Mouse (Mus musculus): ENCODE measurements around the gene Col23a1.
A peak's percentile ranks its signal among the peaks of the same experiment; 100 is the strongest.
"Not testable (repeated sequence)": the region's sequence is repeated elsewhere in the genome, so short reads cannot be mapped to it uniquely, and the experiment has no call there.

The Col23a1 gene

DNA sequence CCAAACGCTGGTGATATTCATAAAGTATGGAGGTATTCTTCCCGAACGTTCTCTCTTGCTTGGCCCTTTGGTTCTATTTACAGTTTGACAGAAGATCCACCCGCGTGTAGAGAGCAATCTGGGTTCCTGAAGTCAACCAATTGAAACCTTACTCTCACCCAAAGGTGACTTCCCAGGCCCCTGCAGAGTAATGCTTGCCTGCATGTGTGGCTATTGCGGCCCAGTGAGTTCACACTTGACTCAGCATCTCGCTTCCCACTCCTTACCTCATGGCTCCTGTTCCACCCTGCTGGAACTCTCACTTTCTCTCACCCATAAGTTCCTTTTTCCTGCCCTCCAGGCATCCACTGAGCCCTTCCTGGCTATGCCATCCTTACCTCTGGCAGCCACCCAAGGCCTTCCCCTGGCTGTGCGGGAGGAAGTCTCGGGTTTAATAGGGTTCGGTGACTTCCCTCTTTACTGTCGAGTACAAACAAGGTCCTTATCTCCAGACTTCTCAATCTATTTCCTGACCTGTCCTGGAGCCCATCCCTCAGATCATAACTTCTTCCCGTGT lies 38.7 kb downstream of the Col23a1 start:
- no peak for DNase-seq (ENCODE audit: low spot score in 2 of 2)

GRCm38 (mm10) chr11:51329837-51330714 lies 40.4 kb downstream of the Col23a1 start:
- no peak for DNase-seq (ENCODE audit: low spot score in 2 of 2)

DNA sequence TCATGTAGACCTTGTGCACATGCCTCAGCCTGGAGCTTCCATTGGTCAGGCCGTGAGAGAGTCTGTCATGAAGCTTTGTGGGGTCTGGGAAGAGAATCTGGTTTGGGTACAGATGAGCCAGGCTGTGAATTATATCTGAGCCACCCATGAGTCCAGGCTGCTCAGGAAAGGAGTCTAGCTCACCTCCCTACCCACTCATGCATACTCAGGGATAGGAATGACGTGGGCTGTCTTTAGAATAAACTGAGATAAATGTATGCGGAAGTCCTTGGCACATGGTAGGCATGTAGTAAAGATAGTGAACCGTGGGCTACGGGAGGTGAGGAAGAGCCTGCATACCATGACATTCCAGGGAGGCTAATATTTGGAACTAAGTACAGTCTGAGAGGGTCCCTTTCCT lies 44.3 kb downstream of the Col23a1 start:
- no peak for DNase-seq (ENCODE audit: low spot score in 2 of 2)

- no peak for DNase-seq (ENCODE audit: low spot score in 2 of 2)
Observed at GRCm38 (mm10) chr11:51337585-51337984, 47.9 kb downstream of the Col23a1 start.

GRCm38 (mm10) chr11:51338416-51338815 lies 48.7 kb downstream of the Col23a1 start:
- DNase-seq (ENCODE audit: low spot score in 2 of 2), result no peak

GRCm38 (mm10) chr11:51341091-51341490 lies 51.4 kb downstream of the Col23a1 start:
- no peak for DNase-seq (ENCODE audit: low spot score in 2 of 2)

DNA sequence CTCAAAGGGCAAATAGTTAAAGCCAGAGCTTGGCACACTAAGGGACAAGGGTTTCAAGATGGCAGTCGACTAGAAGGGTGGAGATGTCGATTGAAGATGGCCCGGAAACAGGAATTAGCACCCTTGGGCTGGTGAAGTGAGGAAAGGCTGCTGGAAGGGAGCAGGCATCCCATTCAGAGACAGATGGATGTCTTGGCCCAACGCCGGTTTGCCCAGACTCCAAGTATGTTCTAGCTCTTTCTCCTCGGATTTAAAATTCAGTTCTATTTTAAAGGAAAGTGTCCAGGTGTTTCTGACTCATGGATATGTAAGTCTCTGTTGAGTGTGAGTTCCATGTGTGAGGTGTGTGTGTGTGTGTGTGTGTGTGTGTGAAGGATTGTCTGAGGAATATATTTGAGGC lies 53.1 kb downstream of the Col23a1 start:
- DNase-seq (ENCODE audit: low spot score in 2 of 2), result no peak

GRCm38 (mm10) chr11:51343312-51343711 lies 53.6 kb downstream of the Col23a1 start:
- no peak for DNase-seq (ENCODE audit: low spot score in 2 of 2)

GRCm38 (mm10) chr11:51343728-51344289 lies 54.1 kb downstream of the Col23a1 start:
- DNase-seq (ENCODE audit: low spot score in 2 of 2), result no peak

DNA sequence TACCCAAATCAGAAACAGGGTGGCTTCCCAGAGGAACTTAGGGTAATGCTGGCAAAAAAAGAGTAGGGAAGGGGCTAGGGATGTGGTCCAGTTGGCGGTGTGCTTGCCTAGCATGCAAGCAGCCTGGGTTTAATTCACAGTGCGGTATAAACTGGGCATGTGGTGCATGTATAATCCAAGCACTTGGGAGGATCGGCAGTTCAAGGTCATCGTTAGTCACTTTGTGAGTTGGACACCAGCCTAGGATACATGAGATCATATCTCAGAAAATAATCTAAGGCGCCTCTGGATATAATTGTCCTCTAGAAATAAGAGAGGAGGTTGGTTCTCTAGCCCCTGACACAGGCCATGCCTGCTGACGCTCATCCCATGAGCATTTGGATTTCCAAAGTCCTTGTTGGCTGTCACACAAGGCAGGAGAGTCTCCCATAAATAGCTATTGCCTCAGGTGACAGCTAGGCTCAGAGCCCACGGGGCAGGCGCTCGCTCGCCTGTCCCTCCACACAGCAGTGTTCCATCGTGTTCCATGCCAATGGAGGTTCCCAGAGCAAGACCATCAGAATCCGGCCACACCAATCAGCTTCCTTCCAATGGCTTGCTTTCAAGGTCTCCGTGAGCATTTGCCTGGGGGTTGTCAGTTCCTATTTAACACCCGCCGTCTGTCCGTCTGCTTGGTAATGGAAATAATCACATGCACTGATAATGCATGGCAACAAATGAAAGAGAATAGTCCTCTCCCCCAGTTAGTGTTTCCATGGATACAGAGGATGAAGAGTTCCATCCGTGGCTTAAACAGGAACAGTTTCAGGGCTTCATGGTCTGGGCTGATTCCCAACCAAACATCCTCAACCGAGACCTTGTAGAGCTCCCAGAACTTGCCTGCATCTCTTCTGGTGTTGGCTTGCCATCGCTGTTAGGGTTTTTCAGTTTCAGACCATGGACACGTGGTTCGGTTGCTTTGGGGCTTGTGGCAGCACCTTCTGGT lies 56.1 kb downstream of the Col23a1 start:
- no peak for DNase-seq (ENCODE audit: low spot score in 2 of 2)

- DNase-seq (ENCODE audit: low spot score in 2 of 2), result no peak
Observed at GRCm38 (mm10) chr11:51347756-51348155, 58.0 kb downstream of the Col23a1 start.

DNA sequence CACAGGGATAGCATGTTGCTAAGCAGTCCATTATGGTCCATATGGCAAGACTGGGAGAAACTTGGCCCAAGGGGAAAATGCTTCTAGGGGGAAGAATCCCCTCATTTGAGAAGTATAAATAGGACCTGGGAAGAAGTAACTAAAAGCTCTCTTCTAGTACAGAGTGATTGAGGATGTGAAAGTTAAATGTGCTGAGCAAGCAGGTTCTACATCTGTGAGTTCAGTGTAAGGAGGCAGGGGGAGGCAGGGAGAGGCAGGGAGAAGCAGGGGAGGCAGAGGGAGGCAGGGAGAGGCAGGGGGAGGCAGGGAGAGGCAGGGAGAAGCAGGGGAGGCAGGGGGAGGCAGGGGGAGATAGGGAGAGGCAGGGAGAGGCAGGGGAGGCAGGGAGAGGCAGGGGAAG lies 59.9 kb downstream of the Col23a1 start:
- DNase-seq (ENCODE audit: low spot score in 2 of 2), result no peak

GRCm38 (mm10) chr11:51351151-51351550 lies 61.4 kb downstream of the Col23a1 start:
- no peak for DNase-seq (ENCODE audit: low spot score in 2 of 2)

DNA sequence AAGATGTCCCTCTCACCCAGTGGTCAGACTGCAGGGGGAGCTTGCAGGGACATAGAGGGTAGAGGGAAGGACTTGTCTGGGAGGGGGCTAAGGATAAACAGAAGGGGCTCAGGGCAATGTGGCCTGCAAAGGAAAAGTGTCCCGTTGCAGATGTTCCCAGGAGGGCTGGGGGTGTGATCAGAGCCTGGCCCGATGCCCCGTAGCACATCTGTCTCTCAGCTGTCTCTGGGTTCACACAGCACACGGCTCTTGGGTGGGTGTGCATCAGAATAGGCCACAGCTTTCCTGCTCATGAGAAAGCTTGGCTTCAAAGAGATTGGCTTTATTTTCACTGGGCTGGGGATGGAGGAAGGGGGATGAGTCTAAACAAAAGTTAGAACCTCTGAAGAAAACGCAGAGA lies 62.1 kb downstream of the Col23a1 start:
- no peak for DNase-seq (ENCODE audit: low spot score in 2 of 2)

- DNase-seq (ENCODE audit: low spot score in 2 of 2), result no peak
Observed at GRCm38 (mm10) chr11:51353746-51354145, 64.0 kb downstream of the Col23a1 start.

DNA sequence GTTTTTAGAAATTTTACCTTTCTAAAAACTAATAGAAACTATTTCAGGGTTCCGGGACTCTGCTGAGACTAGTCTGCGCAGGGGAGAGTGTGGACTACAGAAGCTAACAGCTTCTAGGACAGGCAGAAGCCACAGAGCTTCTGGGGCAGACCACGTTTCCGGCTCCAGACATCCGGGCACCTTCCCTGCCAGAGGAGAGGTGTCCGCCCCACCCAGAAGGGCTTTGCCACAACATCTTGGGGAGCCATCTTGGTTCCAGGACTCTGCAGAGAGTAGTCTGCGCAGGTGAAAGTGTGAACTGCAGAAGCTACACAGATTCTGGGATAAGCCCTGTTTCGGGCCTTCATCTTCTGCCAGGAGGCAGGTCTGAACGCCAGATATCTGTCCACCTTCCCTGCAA lies 69.3 kb downstream of the Col23a1 start:
- not testable (repeated sequence) for DNase-seq (ENCODE audit: low spot score in 2 of 2)

- DNase-seq (ENCODE audit: low spot score in 2 of 2), result no peak
Observed at GRCm38 (mm10) chr11:51364353-51364752, 74.6 kb downstream of the Col23a1 start.

DNA sequence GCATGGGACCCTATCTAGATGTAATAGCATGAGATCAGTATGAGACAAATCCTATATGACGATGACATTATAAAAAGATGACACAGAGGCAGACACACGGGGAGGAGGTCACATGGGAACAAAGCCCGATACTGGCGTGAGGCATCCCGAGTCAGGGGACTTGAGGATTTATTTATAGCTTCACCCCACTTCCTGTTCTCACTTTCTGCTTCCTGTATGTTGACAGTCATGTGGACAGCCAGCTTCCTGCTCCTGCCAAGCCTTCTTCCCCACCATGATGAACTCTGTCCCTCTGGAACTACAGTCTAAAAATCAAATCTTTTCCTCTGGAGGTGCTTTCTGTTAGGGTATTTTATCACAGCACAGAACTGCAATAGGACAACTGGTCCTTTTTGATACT lies 77.6 kb downstream of the Col23a1 start:
- no peak for DNase-seq (ENCODE audit: low spot score in 2 of 2)

DNA sequence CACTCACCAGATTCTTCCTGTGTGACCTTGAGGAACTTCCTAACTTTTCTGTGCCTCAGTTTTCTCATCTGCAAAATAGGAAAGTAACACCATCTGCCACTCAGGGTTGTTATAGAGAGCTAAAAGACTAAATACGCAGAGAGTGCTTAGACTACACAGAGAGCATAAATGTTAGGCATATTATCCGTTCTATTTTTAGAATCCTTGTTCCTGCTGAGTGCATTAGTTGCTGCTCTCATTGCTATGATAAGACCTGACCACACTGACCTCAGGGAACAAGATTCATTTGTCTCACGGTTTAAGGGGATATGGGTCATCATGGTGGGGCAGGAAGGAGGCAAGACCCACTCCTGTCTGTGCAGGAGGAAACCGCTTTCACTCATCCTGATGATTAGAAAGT lies 80.6 kb downstream of the Col23a1 start:
- DNase-seq (ENCODE audit: low spot score in 2 of 2), result no peak

DNA sequence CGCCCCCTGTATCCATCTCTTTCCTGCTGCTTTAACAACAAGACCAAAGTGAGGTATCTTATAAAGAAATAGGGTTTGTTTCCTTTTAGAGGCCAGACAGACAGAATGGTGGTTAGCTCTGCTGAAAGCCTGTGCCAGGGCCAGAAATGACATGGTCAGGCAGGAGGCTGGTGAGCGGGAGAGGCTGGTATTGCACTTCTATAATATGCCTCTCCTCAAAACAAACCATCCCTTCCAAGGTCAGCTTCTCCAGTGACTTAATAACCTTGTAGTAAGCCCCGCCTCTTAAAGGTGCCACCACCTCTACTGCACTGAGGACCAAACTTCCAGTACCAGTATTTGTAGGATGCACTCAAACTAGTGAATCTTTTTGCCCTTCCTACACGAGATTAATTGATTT lies 81.6 kb downstream of the Col23a1 start:
- DNase-seq (ENCODE audit: low spot score in 2 of 2), result no peak

- DNase-seq (ENCODE audit: low spot score in 2 of 2), result no peak
Observed at GRCm38 (mm10) chr11:51371926-51372325, 82.2 kb downstream of the Col23a1 start.

- peak in 1 of 2 experiments; percentile 12 for DNase-seq (ENCODE audit: low spot score in 2 of 2)
Observed at GRCm38 (mm10) chr11:51377199-51377598, 87.5 kb downstream of the Col23a1 start.

Data from spleen, postnatal 10 days (tissue).